Mouse (Mus musculus) myocyte (in vitro differentiated cells): ENCODE results near the gene Rfx7. TPM values are rescaled to one million over a fixed set of nuclear protein-coding genes. Genes with fewer than 3 reads are reported as not detected.

ENCODE experiments used
- H3K27me3 ChIP-seq: one replicate; pipeline ENCODE4 v1.6.1; 2011; ENCODE audit not compliant: control insufficient read depth, insufficient read depth, insufficient read length
- H3K36me3 ChIP-seq: one replicate; pipeline ENCODE4 v1.6.1; 2011; ENCODE audit not compliant: control insufficient read depth, insufficient read depth
- H3K4me2 ChIP-seq: one replicate; pipeline ENCODE4 v1.6.1; 2011; ENCODE audit warnings: low read depth, control low read depth
- H3K4me3 ChIP-seq: one replicate; pipeline ENCODE4 v1.5.1; 2011; ENCODE audit warnings: mild to moderate bottlenecking, control low read depth, moderate library complexity
- H3K79me2 ChIP-seq: one replicate; pipeline ENCODE4 v1.6.1; 2011; ENCODE audit not compliant: control insufficient read depth, insufficient read depth
- H3ac ChIP-seq: one replicate; pipeline ENCODE4 v1.6.1; 2011; ENCODE audit not compliant: control insufficient read depth, insufficient read length
- CEBPB ChIP-seq: IDR thresholded peaks from 2 replicates; pipeline ENCODE4 v1.6.1; 2011; ENCODE audit warnings: mild to moderate bottlenecking, moderate library complexity; ENCODE audit not compliant: poor library complexity, insufficient read depth, severe bottlenecking
- E2F4 ChIP-seq: IDR thresholded peaks from one replicate; pipeline ENCODE4 v1.6.1; 2011; ENCODE audit warnings: mild to moderate bottlenecking, control low read depth, moderate library complexity; ENCODE audit not compliant: insufficient read depth
- MAX ChIP-seq: IDR thresholded peaks from one replicate; pipeline ENCODE4 v1.6.1; 2011; ENCODE audit warnings: low read depth, mild to moderate bottlenecking, control low read depth
- MYOD1 ChIP-seq, 3 experiments: IDR thresholded peaks; one replicate each; pipeline ENCODE4 v1.6.1; 2011; ENCODE audit warnings: control low read depth in 2 of 3, low read depth in 2 of 3, mild to moderate bottlenecking in 2 of 3, moderate library complexity in 1 of 3; ENCODE audit not compliant: insufficient read length in 2 of 3, control insufficient read depth in 1 of 3
- MYOG ChIP-seq, 3 experiments: IDR thresholded peaks; one replicate each; pipeline ENCODE4 v1.6.1; 2011; ENCODE audit warnings: control low read depth in 2 of 3, low read depth in 2 of 3, mild to moderate bottlenecking in 2 of 3; ENCODE audit not compliant: insufficient read length in 2 of 3, control insufficient read depth in 1 of 3, insufficient read depth in 1 of 3
- POLR2A ChIP-seq: IDR thresholded peaks from one replicate; pipeline ENCODE4 v1.6.1; 2011; ENCODE audit warnings: low read depth, mild to moderate bottlenecking, control low read depth, moderate library complexity; ENCODE audit not compliant: insufficient read length
- POLR2AphosphoS2 ChIP-seq: IDR thresholded peaks from one replicate; pipeline ENCODE4 v1.6.1; 2011; ENCODE audit warnings: low read depth, control low read depth; ENCODE audit not compliant: insufficient read length
- REST ChIP-seq: IDR thresholded peaks from one replicate; pipeline ENCODE4 v1.6.1; 2011; ENCODE audit warnings: mild to moderate bottlenecking, control low read depth, moderate library complexity; ENCODE audit not compliant: insufficient read depth, insufficient read length
- SRF ChIP-seq: IDR thresholded peaks from one replicate; pipeline ENCODE4 v1.6.1; 2011; ENCODE audit warnings: low read depth; ENCODE audit not compliant: control insufficient read depth, insufficient read length
- TCF12 ChIP-seq: IDR thresholded peaks from one replicate; pipeline ENCODE4 v1.6.1; 2011; ENCODE audit warnings: mild to moderate bottlenecking, control low read depth; ENCODE audit not compliant: poor library complexity, insufficient read depth, severe bottlenecking
- TCF3 ChIP-seq: IDR thresholded peaks from one replicate; pipeline ENCODE4 v1.6.1; 2011; ENCODE audit warnings: low read depth, control low read depth; ENCODE audit not compliant: insufficient read length
- USF1 ChIP-seq: IDR thresholded peaks from one replicate; pipeline ENCODE4 v1.6.1; 2011; ENCODE audit warnings: low read depth, mild to moderate bottlenecking, control low read depth, moderate library complexity
- polyA plus RNA-seq: library from polyadenylated mRNA; unstranded; fragments of >200 nt; fragmentation: generic; extraction: Trizol; gene quantifications from one replicate; pipeline ENCODE4 v1.2.1, GENCODE M21; 2012; ENCODE audit warnings: missing spikeins

Rfx7 gene
- polyA plus RNA-seq, 1 experiment = 3.7 TPM

GRCm38 (mm10) chr9:72661561-72661894 is 129.5 kb downstream of the Rfx7 start:
- peak overlapping the region; percentile 94 for H3ac ChIP-seq
- H3K79me2 ChIP-seq = peaks cover 43% of the 10 kb centered on the region
- H3K4me2 ChIP-seq = peak overlapping the region; percentile 79
- H3K36me3 ChIP-seq = peaks cover 11% of the 10 kb centered on the region
- no peak for TF ChIP-seq USF1
- no peak for TF ChIP-seq SRF
- peak; percentile 48 for TF ChIP-seq POLR2A
- no peak for TF ChIP-seq CEBPB
- TF ChIP-seq E2F4 = no peak
- TF ChIP-seq MYOG (IDR thresholded peaks at IDR 0.05; ENCODE audit: control insufficient read depth in 1 of 3, insufficient read depth in 1 of 3, insufficient read length in 2 of 3, low read depth in 2 of 3) = no peak
- no peaks in the 10 kb centered on the region for H3K27me3 ChIP-seq
- H3K4me3 ChIP-seq = peak overlapping the region; percentile 89

- Histone ChIP-seq H3K36me3 (peaks cover 17% of the 10 kb centered on the region), H3K27me3 (no peaks in the 10 kb centered on the region), H3ac (peak within 1 kb of the TSS; percentile 94), H3K79me2 (peaks cover 49% of the 10 kb centered on the region), H3K4me3 (peak within 1 kb of the TSS; percentile 89), H3K4me2 (peak within 1 kb of the TSS; percentile 87)
- peak; percentile 37 for TF ChIP-seq REST
- no peak for TF ChIP-seq SRF
- TF ChIP-seq TCF12 = no peak
- peak; percentile 31 for TF ChIP-seq E2F4
- no peak for TF ChIP-seq USF1
- TF ChIP-seq POLR2AphosphoS2 = peak; percentile 78
- TF ChIP-seq MYOD1 (IDR thresholded peaks at IDR 0.05; ENCODE audit: control insufficient read depth in 1 of 3, insufficient read length in 2 of 3, low read depth in 2 of 3) = no peak
- no peak for TF ChIP-seq MAX
- TF ChIP-seq POLR2A = peak; percentile 81
- no peak for TF ChIP-seq CEBPB
- TF ChIP-seq MYOG (IDR thresholded peaks at IDR 0.05; ENCODE audit: control insufficient read depth in 1 of 3, insufficient read depth in 1 of 3, insufficient read length in 2 of 3, low read depth in 2 of 3) = peak in 1 of 3 experiments; percentile 37
- no peak for TF ChIP-seq TCF3
These were observed 130.0 kb downstream of the Rfx7 start, which contains the start of gene Nedd4 for GRCm38 (mm10) chr9:72661895-72662661. Gene Nedd4 (plus strand): TSS chr9:72662346.

GRCm38 (mm10) chr9:72662691-72663533 is 130.9 kb downstream of the Rfx7 start:
- Histone ChIP-seq H3K27me3 (no peaks in the 10 kb centered on the region), H3K36me3 (peaks cover 17% of the 10 kb centered on the region), H3K79me2 (peaks cover 57% of the 10 kb centered on the region), H3K4me2 (peak overlapping the region; percentile 87), H3K4me3 (peak overlapping the region; percentile 89), H3ac (peak overlapping the region; percentile 94)
- TF ChIP-seq POLR2AphosphoS2 (peak; percentile 64), USF1 (peak; percentile 39), MYOD1 (IDR thresholded peaks at IDR 0.05; ENCODE audit: control insufficient read depth in 1 of 3, insufficient read length in 2 of 3, low read depth in 2 of 3) (no peak), POLR2A (peak; percentile 64), REST (no peak)

GRCm38 (mm10) chr9:72663534-72663918 is 131.5 kb downstream of the Rfx7 start:
- TF ChIP-seq USF1 (no peak), MAX (no peak), TCF12 (no peak), REST (no peak), MYOG (IDR thresholded peaks at IDR 0.05; ENCODE audit: control insufficient read depth in 1 of 3, insufficient read depth in 1 of 3, insufficient read length in 2 of 3, low read depth in 2 of 3) (no peak), TCF3 (no peak)
- H3K4me3 ChIP-seq = peak overlapping the region; percentile 89

More at GRCm38 (mm10) chr9:72663534-72663918, 131.5 kb downstream of the Rfx7 start:
- H3K36me3 ChIP-seq = peaks cover 17% of the 10 kb centered on the region
- H3K79me2 ChIP-seq = peaks cover 63% of the 10 kb centered on the region
- peak overlapping the region; percentile 87 for H3K4me2 ChIP-seq
- H3ac ChIP-seq = no peak overlapping the region
- H3K27me3 ChIP-seq = no peaks in the 10 kb centered on the region
